Mouse (Mus musculus): ENCODE measurements around the gene Olfr109. TPM values are rescaled to one million over a fixed set of nuclear protein-coding genes. Genes with fewer than 3 reads are reported as not detected.

The Olfr109 gene
- not detected in 2 replicates for polyA plus RNA-seq (2012; rRNA removed)

GRCm38 (mm10) chr17:37458616-37459015, at the start of gene Olfr109:
Gene Olfr109 (plus strand): TSS chr17:37458916.

GRCm38 (mm10) chr17:37445180-37445579, 13.5 kb upstream of the Olfr109 start, which contains the start of gene Olfr108:
Gene Olfr108 (plus strand): TSS chr17:37445480.

GRCm38 (mm10) chr17:37483452-37483851, 24.7 kb downstream of the Olfr109 start, which contains the start of gene H2-M2:
Gene H2-M2 (minus strand): TSS chr17:37483552.

GRCm38 (mm10) chr17:37491930-37492518, 33.3 kb downstream of the Olfr109 start, which contains the start of gene Olfr110:
Gene Olfr110 (plus strand): TSS chr17:37492468.

GRCm38 (mm10) chr17:37507730-37508129, 49.0 kb downstream of the Olfr109 start, which contains the start of gene Olfr111:
Gene Olfr111 (plus strand): TSS chr17:37508030.

Other genes starting within 250 kb of the Olfr109 start
- not detected in 2 replicates for gene Olfr95, start 245.8 kb upstream of the Olfr109 start, polyA plus RNA-seq (2012; rRNA removed)
- not detected in 2 replicates for gene Olfr96, start 238.8 kb upstream of the Olfr109 start, polyA plus RNA-seq (2012; rRNA removed)
- not detected in 2 replicates for gene Olfr97, start 221.6 kb upstream of the Olfr109 start, polyA plus RNA-seq (2012; rRNA removed)
- not detected in 2 replicates for gene Olfr98, start 195.2 kb upstream of the Olfr109 start, polyA plus RNA-seq (2012; rRNA removed)
- 7.4 and 7.7 TPM in 2 replicates for gene H2-M3, start 188.7 kb upstream of the Olfr109 start, polyA plus RNA-seq (2012; rRNA removed)
- gene Olfr99, start 175.5 kb upstream of the Olfr109 start, polyA plus RNA-seq (2012; rRNA removed) = not detected in 2 replicates
- gene Olfr101, start 154.6 kb upstream of the Olfr109 start, polyA plus RNA-seq (2012; rRNA removed) = not detected in 2 replicates
- gene Olfr102, start 141.9 kb upstream of the Olfr109 start, polyA plus RNA-seq (2012; rRNA removed) = not detected in 2 replicates
- gene Olfr103, start 119.2 kb upstream of the Olfr109 start, polyA plus RNA-seq (2012; rRNA removed) = not detected in 2 replicates
- gene Olfr104-ps, start 99.3 kb upstream of the Olfr109 start, polyA plus RNA-seq (2012; rRNA removed) = not detected in 2 replicates
- gene Olfr105-ps, start 79.9 kb upstream of the Olfr109 start, polyA plus RNA-seq (2012; rRNA removed) = not detected in 2 replicates
- not detected in 2 replicates for gene Olfr106-ps, start 68.5 kb upstream of the Olfr109 start, polyA plus RNA-seq (2012; rRNA removed)
- not detected in 2 replicates for gene Olfr107, start 59.7 kb upstream of the Olfr109 start, polyA plus RNA-seq (2012; rRNA removed)
- not detected in 2 replicates for gene Olfr108, start 13.4 kb upstream of the Olfr109 start, polyA plus RNA-seq (2012; rRNA removed)
- 0.84 and 1.1 TPM in 2 replicates for gene H2-M2, start 24.6 kb downstream of the Olfr109 start, polyA plus RNA-seq (2012; rRNA removed)
- gene Olfr110, start 33.6 kb downstream of the Olfr109 start, polyA plus RNA-seq (2012; rRNA removed) = not detected in 2 replicates
- 0.10 TPM in 1 of 2 replicates, not detected in the other for gene Olfr111, start 49.1 kb downstream of the Olfr109 start, polyA plus RNA-seq (2012; rRNA removed)
- not detected in 2 replicates for gene Olfr112, start 110.5 kb downstream of the Olfr109 start, polyA plus RNA-seq (2012; rRNA removed)
- gene Olfr113, start 118.7 kb downstream of the Olfr109 start, polyA plus RNA-seq (2012; rRNA removed) = not detected in 2 replicates
- not detected in 2 replicates for gene Olfr114, start 133.8 kb downstream of the Olfr109 start, polyA plus RNA-seq (2012; rRNA removed)
- gene Olfr115, start 168.2 kb downstream of the Olfr109 start, polyA plus RNA-seq (2012; rRNA removed) = not detected in 2 replicates
- not detected in 2 replicates for gene Olfr116, start 168.3 kb downstream of the Olfr109 start, polyA plus RNA-seq (2012; rRNA removed)
- not detected in 2 replicates for gene Olfr117, start 204.9 kb downstream of the Olfr109 start, polyA plus RNA-seq (2012; rRNA removed)
- not detected in 2 replicates for gene Olfr118, start 208.1 kb downstream of the Olfr109 start, polyA plus RNA-seq (2012; rRNA removed)
- not detected in 2 replicates for gene Olfr119, start 237.6 kb downstream of the Olfr109 start, polyA plus RNA-seq (2012; rRNA removed)

All from colon, adult 2 months (tissue).